Mouse (Mus musculus) kidney, adult 18-20 months (tissue): ENCODE measurements around the gene Noxa1.
A peak's percentile ranks its signal among the peaks of the same experiment; 100 is the strongest.

Experiments
- DNase-seq: peaks from one replicate; pipeline ENCODE4 v3.0.0; 2021

Gene Noxa1

DNA sequence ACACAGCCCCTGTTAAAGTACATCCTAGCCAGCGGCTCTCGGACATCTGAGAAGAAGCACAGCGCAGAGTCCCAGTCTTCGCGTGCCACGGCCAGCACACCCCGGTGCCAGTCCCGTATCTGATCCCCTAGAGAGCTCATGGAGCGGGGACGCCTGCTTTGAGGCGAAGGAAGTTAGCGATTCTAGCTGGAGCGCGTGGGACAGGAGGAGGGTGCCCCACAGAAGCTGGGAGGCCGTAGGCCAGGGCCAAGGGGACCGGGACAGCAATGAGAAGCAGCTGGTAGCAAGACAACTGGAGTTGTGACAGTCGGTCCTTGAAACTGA, 202 bp downstream of the Noxa1 start:
- DNase-seq = no peak

DNA sequence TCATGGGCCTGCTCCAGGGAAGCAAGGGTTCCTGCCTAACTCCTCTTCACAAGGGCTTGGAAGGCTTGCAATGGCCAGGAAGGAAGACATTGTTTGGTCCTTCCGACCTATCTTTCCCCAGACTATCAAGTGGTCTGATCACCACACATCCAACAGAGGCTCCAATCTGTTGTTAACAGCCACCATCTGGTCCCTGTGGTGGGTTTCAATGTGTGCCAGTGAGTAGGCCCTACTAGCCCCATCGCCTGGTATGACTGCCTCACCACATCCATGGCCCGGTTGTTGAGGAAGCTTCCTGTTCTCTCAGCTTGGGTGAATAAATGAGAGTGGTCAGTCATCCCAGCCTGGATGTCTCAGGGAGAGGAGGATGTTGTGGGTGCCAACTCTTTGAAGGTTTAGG, 6.3 kb downstream of the Noxa1 start:
- no peak for DNase-seq

DNA sequence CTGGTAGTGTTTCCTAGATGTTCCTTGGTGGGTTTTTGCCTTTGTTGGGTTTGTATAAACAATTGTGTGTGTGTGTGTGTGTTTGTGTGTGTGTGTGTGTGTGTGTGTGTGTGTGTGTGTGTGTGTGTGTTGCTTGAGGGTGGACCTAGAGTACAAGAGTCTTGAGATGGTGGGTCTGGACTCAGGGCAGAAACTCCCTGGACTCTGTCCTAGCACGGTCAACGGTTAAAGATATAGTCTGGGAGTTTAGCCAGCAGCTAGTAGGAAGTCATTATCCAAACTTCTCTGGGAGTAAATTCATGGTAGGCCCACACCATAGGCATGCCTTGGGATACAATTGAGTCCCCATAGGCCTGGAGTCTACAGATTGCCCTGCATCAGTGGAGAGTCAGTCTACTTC, 7.1 kb downstream of the Noxa1 start:
- DNase-seq = no peak

DNA sequence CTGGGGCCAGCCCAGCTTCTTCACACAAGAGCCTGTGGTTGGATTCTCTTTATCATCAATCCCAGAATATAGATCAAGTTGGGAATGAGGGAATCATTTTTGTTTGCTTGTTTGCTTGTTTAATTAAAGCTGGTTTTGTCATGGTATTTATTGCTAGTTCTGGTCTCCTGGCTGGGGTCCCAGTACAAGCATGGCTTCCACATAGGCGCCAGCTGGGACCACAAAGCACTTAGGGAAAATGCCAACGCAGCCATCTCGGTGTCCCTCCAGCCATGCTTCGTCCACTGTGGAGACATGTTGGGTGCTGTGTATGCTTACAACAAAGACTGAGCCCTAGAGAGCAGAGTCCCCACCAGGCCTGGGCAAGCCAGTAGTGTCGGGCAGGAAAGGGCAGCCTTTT, 9.4 kb downstream of the Noxa1 start:
- DNase-seq = no peak

DNA sequence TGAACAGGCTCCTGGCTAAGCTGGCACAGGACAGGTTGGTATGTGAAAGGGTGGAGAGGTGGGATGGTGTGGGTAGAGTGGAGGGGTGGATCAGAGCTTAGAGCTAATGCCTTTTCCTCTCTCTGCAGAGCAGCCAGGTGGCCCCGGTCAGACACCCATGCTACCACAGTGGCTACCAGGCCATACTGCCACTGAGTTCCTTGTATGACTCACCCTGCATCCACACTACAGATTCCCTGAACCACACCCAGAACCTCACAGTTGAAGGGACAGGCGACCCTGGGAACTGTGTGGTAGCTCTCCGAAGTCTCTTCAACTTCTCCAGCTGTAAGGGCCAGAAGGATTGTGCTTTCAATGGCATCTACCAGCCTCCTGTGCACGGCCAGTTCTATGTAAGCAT, 11.3 kb downstream of the Noxa1 start:
- no peak for DNase-seq

DNA sequence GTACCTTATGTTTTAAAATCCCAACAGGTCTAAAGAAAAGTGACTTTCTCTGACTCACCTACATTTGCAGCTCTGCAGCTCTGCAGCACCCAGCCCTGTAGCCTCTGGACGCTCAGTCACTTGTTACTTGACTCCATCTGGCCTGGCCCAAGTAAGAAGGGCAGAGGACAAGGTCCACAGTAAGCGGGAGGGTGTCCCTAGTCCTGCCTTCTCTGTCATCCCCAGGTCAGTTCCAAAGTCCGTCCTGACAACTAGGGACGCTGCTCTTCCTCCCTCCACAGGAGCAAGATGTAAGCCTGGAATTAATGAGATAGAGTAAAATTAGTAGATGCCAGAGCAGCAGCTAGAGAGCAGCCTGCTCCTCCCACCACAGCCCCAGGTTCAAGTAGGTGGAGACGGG, 14.9 kb downstream of the Noxa1 start, which contains the start of gene Entpd8:
Gene Entpd8 (plus strand): TSS at position 229 of the 400 bp plus-strand sequence.
- peak; percentile 67 for DNase-seq

DNA sequence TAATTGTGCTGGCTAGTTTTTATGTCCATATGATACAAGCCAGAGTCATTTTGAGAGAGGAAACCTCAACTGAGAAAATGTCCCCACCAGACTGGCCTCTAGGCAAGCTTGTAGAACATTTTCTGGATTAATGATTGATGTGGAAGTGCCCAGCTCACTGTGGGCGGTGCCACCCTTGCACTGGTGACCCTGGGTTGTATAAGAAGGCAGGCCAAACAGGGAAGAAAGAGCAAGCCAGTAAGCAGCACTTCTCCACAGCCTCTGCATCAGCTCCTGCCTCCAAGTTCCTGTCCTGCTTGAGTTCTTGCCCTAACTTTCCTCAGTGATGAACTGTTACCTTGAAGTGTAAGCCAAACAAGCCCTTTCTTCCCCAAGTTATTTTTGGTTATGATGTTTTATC, 16.0 kb downstream of the Noxa1 start:
- DNase-seq = peak; percentile 77

DNA sequence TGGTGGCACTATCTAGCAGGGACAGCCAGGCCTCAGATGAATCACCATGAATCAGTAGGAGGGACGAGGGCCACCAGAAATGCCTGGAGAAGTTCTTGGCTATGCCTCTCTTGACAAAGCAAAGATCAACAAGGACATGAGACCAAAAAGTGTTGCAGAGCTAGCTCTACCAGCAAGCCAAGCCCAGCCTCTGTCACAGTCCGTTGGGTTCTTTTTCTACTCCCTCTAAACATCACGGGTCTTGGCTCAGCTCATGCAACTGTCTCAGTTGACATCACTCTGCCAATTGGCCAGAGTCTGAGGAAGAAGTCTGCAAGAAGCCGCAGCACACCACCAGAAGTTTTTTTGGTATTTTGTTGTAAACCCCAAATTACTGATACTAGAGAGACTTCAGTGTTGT, 19.4 kb downstream of the Noxa1 start:
- peak; percentile 66 for DNase-seq

DNA sequence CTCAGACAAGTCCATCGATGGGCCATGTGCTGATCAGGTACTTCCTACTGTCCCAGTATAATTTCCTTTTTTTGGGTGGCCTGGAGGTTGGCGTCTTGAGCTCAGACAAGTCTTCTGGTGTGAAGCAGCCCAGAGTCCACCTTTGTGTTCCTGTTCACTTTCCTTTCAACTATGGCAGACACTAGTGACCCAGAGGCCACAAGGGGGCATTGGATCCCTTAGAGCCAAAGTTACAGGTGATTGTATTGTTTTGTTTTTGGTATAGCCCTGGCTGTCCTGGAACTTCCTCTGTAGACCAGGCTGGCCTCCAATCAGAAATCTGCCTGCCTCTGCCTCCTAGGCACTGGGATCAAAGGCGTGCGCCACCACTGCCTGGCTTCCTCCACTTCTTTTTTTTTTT, 22.6 kb downstream of the Noxa1 start:
- DNase-seq = no peak

DNA sequence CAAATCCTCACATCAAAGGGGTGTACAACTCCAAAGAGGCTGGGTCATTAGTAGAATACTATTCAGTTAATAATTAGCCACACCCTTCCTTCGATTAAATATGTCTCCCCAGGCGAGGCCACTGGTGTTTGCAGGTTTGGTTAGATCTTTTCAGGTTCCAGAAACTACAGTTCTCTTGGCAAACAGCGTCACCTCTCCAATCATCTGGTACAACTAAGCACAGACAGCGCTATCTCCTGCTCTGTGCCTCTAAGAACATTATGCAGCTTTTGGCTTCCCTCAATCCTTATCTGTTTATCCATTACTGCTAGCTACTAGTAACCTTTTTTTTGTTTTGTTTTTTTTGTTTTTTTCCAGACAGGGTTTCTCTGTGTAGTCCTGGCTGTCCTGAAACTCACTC, 25.4 kb downstream of the Noxa1 start:
- DNase-seq = no peak

DNA sequence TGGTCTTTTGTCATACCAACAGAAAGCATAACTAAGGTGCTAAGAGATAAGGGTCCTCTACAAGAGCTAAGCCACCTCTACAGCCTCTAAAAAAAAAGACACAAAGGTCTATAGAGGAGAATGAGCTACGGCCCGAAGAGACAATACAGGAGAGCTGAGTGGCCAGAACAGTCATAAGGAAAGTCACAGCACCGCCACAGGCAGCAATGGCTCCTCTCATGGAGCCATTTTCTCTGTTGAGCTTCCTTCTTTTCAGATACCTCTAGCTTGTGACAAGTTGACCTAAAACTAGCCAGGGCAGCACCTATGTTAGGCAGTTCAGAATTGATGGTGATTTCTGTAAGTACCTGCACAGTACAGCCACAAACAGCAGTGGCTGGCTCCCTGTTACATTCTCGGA, 28.4 kb downstream of the Noxa1 start:
- DNase-seq = no peak

DNA sequence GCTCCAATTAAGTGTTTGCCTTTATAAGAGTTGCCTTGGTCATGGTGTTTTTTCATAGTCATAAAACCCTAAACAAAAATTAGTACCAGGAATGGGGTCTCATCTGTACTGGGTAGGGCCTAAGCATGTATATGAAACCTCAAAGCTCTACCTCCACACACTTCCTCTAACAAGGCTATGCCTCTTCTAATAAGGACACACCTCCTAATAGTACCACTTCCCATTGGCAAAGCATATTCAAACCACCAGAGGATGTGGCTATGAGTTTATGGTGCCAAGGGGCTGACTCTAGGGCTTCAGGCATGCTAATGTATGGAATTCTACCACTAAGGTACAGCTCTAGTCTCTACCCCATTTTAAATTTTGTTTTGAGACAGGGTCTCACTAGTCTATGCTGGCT, 29.4 kb downstream of the Noxa1 start:
- no peak for DNase-seq

DNA sequence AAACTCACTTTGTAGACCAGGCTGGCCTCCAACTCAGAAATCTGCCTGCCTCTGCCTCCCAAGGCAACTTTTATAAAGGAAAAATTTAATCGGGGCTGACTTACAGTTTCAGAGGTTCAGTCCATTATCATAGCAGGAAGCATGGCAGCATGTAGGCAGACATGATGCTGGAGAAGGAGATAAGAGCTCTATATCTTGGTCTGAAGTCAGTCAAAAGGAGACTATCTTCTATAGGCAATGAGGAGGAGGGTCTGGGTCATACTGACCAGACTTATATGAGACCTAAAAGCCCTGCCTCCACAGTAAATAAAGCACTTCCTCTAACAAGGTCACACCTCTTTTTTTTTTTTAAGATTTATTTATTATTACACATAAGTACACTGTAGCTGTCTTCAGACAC, 30.7 kb downstream of the Noxa1 start:
- no peak for DNase-seq

DNA sequence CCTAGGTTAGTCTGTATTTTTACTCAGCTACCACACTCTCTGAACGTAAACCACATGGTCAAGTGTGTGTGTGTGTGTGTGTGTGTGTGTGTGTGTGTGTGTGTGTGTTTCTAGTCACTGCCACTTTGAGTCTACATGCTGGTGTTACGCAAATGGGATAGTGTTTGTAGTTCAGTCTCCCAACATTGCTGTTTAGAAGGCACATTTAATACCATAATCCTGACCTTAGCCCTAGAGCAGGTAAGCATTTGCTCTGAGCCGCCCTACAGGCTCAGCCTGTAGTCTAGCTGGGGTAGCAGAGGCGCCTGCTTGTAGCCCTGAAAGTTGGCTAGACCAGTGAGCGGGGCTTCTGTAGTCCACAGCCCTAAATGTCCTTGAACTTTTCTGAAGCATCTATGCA, 31.4 kb downstream of the Noxa1 start:
- DNase-seq = no peak

DNA sequence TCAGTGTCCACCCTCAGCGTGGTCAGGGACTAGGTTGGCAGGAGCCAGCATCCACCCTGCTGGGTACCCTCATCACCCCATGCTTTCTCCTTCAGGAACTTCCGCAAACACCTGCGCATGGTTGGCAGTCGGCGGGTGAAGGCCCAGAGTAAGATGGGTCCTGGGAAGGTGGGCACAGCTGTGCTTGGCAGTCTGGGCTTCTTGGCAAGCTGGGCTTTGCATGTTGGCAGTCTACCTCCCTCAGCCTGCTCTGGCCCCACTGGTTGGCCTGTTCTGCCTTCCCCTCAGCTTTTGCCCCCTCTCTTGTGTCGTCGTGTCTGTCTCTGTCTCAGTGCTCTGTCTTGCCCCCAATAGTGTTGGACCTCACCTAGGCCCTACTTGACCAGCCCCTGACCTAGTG, 36.0 kb downstream of the Noxa1 start:
- no peak for DNase-seq

DNA sequence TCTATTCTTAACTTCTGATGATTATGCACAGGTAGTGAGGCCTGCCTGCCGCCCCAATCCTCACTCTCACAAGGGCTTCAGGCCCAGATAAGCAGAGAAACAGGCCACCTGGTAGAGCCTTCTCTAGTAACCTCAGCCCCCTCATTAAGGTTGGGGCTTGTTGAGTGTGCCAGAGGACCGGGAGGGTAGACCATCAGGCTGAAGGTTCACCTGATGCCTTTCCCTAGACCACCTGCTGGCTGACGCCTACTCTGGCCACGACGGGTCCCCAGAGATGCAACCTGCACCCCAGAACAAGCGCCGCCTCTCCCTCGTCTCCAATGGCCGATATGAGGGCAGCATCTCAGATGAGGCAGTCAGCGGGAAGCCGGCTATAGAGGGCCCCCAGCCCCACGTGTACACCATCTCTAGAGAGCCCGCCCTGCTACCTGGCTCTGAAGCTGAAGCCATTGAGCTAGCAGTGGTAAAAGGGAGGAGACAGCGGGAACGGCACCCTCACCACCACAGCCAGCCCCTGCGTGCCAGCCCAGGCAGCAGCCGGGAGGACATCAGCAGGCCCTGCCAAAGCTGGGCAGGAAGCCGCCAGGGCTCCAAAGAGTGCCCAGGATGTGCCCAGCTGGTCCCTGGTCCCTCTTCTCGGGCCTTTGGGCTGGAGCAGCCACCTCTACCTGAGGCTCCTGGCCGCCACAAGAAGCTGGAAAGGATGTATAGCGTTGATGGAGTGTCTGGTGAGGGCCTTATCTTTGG, 39.4 kb downstream of the Noxa1 start:
- no peak for DNase-seq

DNA sequence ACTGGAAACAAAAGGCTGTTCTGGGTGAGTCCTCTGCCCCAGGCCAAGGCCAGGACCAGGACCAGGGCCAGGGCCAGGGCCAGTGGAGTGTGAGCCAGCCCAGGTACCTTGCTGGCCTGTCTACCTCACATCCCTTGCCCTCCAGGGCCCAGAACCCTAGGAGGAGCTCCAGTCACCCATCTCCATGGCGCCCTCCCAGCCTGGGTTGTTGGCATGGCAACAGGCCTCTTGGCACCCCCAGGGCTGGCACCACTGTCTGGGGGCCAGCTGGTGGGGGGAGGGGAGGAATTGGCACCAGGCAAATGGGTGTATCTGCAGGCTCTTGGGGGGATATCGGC, 39.9 kb downstream of the Noxa1 start:
- no peak for DNase-seq

DNA sequence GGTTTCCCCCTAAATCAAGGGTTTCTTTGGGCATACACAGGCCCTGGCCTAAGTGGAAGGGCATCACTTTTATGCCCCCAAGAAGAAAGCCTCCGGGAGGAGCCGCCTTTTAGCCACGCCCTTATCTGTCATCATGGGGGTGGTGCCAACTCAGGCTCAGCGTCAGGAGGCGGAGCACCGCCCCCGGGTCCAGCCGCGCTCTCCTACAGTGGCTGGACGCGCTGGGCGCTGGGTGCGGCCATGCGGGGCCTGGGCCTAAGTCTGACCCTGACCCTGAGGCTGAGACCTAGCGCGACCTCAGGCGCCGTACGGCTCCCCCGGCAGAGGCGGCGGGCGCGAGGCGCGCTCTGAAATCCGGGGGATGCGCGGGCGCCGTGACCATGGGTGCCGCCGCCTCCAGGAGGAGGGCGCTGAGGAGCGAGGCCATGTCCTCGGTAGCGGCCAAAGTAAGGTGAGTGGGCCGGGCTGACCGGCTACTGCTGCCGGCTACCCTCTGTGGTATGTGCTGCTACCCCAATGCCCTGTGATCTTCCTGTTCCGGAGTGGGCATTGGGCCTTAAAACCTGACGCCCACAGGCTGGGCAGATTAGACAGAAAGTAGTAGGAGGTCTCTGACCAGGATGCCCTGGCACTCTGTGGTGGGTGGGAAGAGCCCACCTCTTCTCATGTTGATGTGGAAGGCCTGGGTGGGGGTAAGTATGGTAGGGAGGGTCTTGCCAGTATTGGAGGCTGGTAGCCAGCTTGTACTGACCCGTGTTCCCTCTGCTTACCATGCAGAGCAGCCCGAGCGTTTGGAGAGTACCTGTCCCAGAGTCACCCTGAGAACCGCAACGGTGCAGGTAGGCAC, 40.5 kb downstream of the Noxa1 start, which contains the start of gene Nsmf:
Gene Nsmf (plus strand): TSS at position 135 of the 847 bp plus-strand sequence.
- peak; percentile 90 for DNase-seq

DNA sequence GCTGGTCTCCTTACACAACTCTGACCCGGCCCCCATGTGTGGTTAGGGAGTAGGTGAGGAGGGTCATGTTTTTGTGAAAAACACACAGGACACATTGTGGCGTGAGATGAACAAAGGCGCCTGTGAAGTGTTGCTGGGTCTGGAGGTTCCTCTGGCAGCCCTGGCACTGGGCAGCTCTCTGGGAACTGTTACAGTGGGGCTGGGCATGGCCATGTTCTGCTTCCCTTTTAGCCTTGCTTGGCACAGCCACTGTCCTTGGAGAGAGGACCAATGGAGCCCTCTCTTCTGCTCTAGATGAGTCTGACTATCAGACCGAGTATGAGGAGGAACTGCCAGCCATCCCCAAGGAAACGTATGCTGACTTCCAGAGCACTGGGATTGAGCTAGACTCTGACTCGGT, 41.8 kb downstream of the Noxa1 start:
- DNase-seq = no peak

DNA sequence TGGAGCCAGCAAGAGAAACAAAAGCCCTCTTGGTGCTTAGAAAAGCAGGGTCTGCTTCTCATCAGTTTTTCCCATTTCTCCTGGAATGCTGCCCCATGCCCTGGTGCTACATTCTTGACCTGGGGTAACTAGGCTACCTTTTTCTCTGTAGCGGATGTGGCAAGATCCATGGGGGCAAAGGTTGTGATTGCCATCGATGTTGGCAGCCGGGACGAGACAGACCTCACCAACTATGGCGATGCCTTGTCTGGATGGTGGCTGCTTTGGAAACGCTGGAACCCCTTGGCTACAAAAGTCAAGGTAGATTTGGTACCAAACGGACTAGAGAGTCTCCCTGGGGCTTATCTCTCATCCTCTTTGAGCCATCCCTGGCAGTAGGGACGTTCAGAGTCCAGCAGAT, 43.5 kb downstream of the Noxa1 start:
- peak; percentile 21 for DNase-seq

DNA sequence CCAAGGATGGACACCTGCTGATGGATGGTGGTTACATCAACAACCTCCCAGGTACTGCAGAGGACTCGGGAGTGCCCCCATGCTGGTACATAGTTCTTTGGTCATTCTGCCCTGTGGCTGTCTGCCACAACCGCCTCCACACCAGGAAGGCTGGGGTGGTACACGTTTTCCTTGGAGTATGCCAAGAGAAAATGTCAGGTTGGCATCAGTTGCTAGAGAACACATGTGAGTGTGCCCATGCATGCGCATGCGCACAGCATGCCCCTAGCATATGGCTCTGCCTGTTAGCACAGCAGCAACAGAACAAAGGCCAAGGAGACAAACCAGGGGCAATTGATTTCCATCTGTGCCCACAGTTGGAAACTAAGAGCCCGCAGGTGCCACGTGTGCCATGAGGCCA, 44.0 kb downstream of the Noxa1 start:
- no peak for DNase-seq

DNA sequence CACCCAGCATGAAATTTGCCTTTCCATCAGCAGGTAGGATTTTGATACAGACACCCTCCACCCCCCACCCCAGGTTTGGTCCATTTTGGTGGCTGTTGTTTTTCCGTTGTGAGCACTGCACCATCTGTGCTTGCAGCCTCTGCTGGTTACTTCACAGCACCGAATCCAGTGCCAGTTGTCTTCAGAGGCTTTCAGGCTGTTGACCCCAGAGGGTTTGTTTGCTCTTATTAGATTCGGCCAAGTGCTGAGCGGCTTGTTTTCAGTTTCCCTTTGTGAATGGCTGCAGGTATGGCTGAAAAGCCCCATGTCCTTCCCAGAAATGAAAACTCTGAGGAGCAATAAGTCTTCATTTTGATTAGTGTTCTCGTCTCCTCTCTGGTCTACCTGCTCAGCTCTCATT, 54.9 kb downstream of the Noxa1 start:
- DNase-seq = no peak
